Mouse (Mus musculus) liver, adult 2 months (tissue): ENCODE data around the gene Serpinb12.

Experiments used
- CTCF ChIP-seq: fragments of 200-500 bp; IDR thresholded peaks from 2 replicates; pipeline ENCODE4 v1.5.1; 2011; ENCODE audit warnings: low read depth, low read length, control low read depth
- POLR2A ChIP-seq: fragments of 200-500 bp; IDR thresholded peaks from 2 replicates; pipeline ENCODE4 v1.6.1; 2011; ENCODE audit warnings: low read length, control low read depth; ENCODE audit not compliant: insufficient read depth; ENCODE audit errors: extremely low read depth

DNA sequence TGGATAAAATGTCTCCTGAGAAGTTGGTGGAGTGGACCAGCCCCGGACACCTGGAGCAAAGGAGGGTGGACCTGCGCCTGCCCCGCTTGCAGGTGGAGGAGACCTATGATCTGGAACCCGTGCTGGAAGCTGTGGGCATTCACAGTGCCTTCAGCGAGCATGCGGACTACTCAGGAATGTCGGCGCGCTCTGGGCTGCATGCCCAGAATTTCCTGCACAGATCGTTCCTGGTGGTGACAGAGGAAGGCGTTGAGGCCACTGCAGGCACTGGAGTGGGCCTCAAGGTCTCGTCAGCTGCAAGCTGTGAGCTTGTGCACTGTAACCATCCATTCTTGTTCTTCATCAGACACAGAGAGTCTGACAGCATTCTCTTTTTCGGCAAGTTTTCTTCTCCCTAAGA, 66.2 kb downstream of the Serpinb12 start:
- TF ChIP-seq CTCF (no peak), POLR2A (no peak)
